Mouse (Mus musculus): ENCODE data around the gene Krt83. TPM values are rescaled to one million over a fixed set of nuclear protein-coding genes. Genes with fewer than 3 reads are reported as not detected.

Krt83 gene
- polyA plus RNA-seq (2011; ENCODE audit: insufficient read depth, insufficient read length, low read depth, missing spikeins) = not detected in 2 replicates

DNA sequence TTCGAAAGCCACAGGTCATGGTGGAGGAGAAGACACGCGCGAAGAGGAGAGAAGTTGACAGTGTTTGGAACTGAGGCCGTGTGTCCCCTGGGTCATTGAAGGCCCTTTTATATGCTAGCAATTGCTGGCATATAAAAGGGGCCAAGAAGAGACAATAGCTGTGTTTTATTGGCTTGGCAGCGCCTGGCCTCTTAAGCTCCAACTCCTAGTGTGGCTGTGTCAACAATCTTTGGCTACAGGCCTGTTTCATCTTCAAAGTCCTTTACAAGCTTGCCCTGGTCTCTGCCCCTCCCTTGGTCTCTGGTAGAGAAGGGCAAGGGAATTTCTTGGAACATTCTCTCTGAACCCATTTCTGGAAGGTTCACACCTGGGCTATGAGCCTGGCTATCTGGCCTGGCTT lies at the start of gene Krt83:
Krt83 (minus strand) TSS at position 82 of the 400 bp plus-strand sequence.
- H3K27ac ChIP-seq (ENCODE audit: insufficient read depth, low read length) = no peak within 1 kb of the TSS
- TF ChIP-seq EP300 (IDR thresholded peaks at IDR 0.05; ENCODE audit: insufficient read depth, low read depth, low read length) = no peak
- no peak for TF ChIP-seq POLR2A (IDR thresholded peaks at IDR 0.05; ENCODE audit: insufficient read depth, low read length)
- TF ChIP-seq CTCF (IDR thresholded peaks at IDR 0.05; ENCODE audit: low read depth, low read length) = no peak
- no peaks in the 10 kb centered on the region for H3K36me3 ChIP-seq (ENCODE audit: control insufficient read depth, insufficient read depth, low read length, poor library complexity, severe bottlenecking)
- no peak within 1 kb of the TSS for H3K9ac ChIP-seq (ENCODE audit: low read depth, poor library complexity, severe bottlenecking)
- H3K27me3 ChIP-seq (ENCODE audit: control insufficient read depth, insufficient read depth, low read length, poor library complexity, severe bottlenecking) = no peaks in the 10 kb centered on the region
- no peak within 1 kb of the TSS for H3K4me3 ChIP-seq (ENCODE audit: low read depth, low read length)
- no peaks in the 10 kb centered on the region for H3K4me1 ChIP-seq (ENCODE audit: control insufficient read depth, insufficient read depth, low read length)
- no peaks in the 10 kb centered on the region for H3K9me3 ChIP-seq (replicated peaks; ENCODE audit: control insufficient read depth, insufficient read depth, low read length, poor library complexity, severe bottlenecking)

DNA sequence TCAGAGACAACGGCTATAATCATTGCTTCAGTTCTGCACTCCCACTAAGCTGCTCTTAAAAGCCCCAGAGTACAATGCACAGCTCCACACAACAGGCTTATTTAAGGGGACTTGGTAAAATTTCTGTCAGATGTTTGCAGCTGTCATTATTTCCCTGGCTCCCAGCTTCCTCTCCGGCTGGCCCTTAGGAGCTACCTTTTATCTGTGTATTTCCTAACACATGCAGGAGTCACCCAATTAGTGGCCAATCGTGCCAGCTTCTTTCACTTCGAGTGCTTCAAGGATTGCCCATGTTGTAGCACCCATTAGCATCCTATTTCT lies 47.2 kb upstream of the Krt83 start:
- H3K9ac ChIP-seq (ENCODE audit: low read depth, poor library complexity, severe bottlenecking) = no peak overlapping the region
- H3K27me3 ChIP-seq (ENCODE audit: control insufficient read depth, insufficient read depth, low read length, poor library complexity, severe bottlenecking) = no peaks in the 10 kb centered on the region
- no peak for TF ChIP-seq POLR2A (IDR thresholded peaks at IDR 0.05; ENCODE audit: insufficient read depth, low read length)
- no peak for TF ChIP-seq EP300 (IDR thresholded peaks at IDR 0.05; ENCODE audit: insufficient read depth, low read depth, low read length)
- no peak for TF ChIP-seq CTCF (IDR thresholded peaks at IDR 0.05; ENCODE audit: low read depth, low read length)
- H3K36me3 ChIP-seq (ENCODE audit: control insufficient read depth, insufficient read depth, low read length, poor library complexity, severe bottlenecking) = no peaks in the 10 kb centered on the region
- H3K27ac ChIP-seq (ENCODE audit: insufficient read depth, low read length) = no peak overlapping the region
- no peak overlapping the region for H3K4me3 ChIP-seq (ENCODE audit: low read depth, low read length)
- no peaks in the 10 kb centered on the region for H3K4me1 ChIP-seq (ENCODE audit: control insufficient read depth, insufficient read depth, low read length)
- H3K9me3 ChIP-seq (replicated peaks; ENCODE audit: control insufficient read depth, insufficient read depth, low read length, poor library complexity, severe bottlenecking) = no peaks in the 10 kb centered on the region

DNA sequence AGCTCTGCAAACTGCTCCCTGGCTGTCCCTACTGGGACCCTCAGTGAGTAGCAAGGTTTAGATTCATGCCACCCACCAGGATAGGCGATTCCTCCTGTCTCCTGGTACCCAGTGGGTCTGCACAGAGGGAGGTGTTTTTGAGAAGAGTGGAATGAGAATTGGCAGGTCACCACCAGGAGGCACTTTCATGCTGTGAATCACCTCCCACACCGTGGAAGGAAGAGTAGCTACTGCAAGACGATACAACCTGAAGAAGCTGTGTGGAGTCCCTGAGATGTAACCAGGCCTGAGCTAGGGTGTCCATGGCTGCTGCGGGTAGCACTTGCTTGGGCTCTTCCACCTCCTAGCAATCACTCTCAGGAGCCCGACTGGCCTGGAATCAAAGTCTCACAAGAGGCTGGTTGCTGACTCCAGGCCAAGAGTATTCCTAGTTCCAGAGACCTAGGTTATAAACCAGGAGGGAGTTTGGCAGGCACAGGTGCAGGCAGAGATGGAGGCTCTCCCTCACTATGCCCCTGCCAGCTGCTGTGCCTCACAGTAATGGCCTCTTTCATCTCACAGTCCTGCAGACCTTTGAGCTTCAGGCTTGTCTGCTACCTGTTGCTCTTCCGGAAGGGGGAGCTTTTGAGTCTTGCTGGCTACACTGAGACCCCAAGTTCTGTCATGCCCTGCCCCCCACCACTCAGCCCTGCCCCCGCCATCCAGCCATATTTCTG lies 46.7 kb upstream of the Krt83 start:
- H3K9me3 ChIP-seq (replicated peaks; ENCODE audit: control insufficient read depth, insufficient read depth, low read length, poor library complexity, severe bottlenecking) = no peaks in the 10 kb centered on the region
- no peak overlapping the region for H3K4me3 ChIP-seq (ENCODE audit: low read depth, low read length)
- no peaks in the 10 kb centered on the region for H3K36me3 ChIP-seq (ENCODE audit: control insufficient read depth, insufficient read depth, low read length, poor library complexity, severe bottlenecking)
- no peak for TF ChIP-seq POLR2A (IDR thresholded peaks at IDR 0.05; ENCODE audit: insufficient read depth, low read length)
- H3K9ac ChIP-seq (ENCODE audit: low read depth, poor library complexity, severe bottlenecking) = no peak overlapping the region
- no peak overlapping the region for H3K27ac ChIP-seq (ENCODE audit: insufficient read depth, low read length)
- no peaks in the 10 kb centered on the region for H3K4me1 ChIP-seq (ENCODE audit: control insufficient read depth, insufficient read depth, low read length)
- H3K27me3 ChIP-seq (ENCODE audit: control insufficient read depth, insufficient read depth, low read length, poor library complexity, severe bottlenecking) = no peaks in the 10 kb centered on the region

DNA sequence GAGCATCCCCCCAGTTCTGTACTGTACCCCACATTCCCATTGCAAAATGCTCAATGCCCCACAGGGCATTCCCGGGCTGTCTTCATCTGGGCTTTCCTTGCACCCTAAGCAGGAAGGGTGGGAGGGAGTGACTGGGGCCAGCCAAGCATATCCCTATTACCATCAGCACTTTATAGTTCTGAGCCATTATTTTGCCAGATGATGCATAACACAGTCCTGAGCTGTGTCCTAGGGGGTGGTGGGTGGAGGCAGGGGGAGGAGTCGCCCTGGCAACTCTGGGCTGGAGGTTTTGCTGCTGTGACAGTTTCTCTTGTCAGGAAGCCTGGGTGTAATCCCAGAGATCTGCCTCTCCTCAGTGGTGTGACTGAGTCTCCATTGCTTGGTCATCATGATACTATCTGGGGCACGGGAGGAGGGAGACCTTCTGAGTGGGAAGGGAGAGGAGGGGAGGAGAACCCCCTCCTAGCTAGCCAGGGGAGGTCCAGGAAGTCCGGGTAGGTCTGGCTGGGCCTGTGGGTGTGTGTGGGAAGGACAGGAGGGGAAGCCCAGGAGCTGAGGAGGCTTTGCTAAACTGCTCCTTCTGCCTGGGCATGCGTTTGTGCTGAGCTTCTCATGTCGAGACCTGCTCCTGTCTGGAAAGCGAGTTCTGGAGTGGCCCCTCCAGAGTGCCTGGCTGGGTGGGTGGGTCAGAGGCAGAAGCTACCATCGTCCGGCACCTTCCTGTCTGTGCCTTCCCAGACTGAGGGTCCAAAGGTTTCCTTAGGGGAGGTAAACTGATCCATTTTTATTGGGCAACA lies 44.9 kb upstream of the Krt83 start:
- Histone ChIP-seq H3K27ac (ENCODE audit: insufficient read depth, low read length) (no peak overlapping the region), H3K36me3 (ENCODE audit: control insufficient read depth, insufficient read depth, low read length, poor library complexity, severe bottlenecking) (no peaks in the 10 kb centered on the region), H3K9me3 (replicated peaks; ENCODE audit: control insufficient read depth, insufficient read depth, low read length, poor library complexity, severe bottlenecking) (no peaks in the 10 kb centered on the region), H3K27me3 (ENCODE audit: control insufficient read depth, insufficient read depth, low read length, poor library complexity, severe bottlenecking) (no peaks in the 10 kb centered on the region), H3K4me1 (ENCODE audit: control insufficient read depth, insufficient read depth, low read length) (no peaks in the 10 kb centered on the region), H3K9ac (ENCODE audit: low read depth, poor library complexity, severe bottlenecking) (no peak overlapping the region), H3K4me3 (ENCODE audit: low read depth, low read length) (no peak overlapping the region)
- TF ChIP-seq POLR2A (IDR thresholded peaks at IDR 0.05; ENCODE audit: insufficient read depth, low read length) (no peak), CTCF (IDR thresholded peaks at IDR 0.05; ENCODE audit: low read depth, low read length) (no peak), EP300 (IDR thresholded peaks at IDR 0.05; ENCODE audit: insufficient read depth, low read depth, low read length) (no peak)

DNA sequence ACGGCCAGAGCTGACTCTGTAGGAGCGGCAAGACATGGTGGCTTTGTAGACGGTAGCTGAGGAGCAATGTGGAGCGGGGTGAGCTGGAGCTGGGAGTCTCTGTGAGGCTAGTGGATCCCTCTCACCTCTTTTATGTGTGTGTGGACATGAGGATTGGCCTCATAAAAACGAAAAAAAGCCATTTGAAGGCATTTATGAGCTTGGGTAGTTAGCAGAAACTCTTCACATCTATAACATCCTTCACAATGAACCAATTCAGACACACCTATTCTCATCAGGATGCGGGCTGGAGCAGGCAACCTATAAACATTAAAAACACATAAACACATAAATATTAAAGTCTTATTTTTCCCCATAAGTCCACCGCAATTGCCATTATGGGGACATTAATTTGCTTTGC lies 41.4 kb upstream of the Krt83 start, which contains the start of gene Krt84:
Krt84 (minus strand) TSS at position 101 of the 400 bp plus-strand sequence.
- no peaks in the 10 kb centered on the region for H3K36me3 ChIP-seq (ENCODE audit: control insufficient read depth, insufficient read depth, low read length, poor library complexity, severe bottlenecking)
- no peak within 1 kb of the TSS for H3K9ac ChIP-seq (ENCODE audit: low read depth, poor library complexity, severe bottlenecking)
- H3K4me3 ChIP-seq (ENCODE audit: low read depth, low read length) = no peak within 1 kb of the TSS
- no peaks in the 10 kb centered on the region for H3K9me3 ChIP-seq (replicated peaks; ENCODE audit: control insufficient read depth, insufficient read depth, low read length, poor library complexity, severe bottlenecking)
- TF ChIP-seq EP300 (IDR thresholded peaks at IDR 0.05; ENCODE audit: insufficient read depth, low read depth, low read length) (no peak), POLR2A (IDR thresholded peaks at IDR 0.05; ENCODE audit: insufficient read depth, low read length) (no peak), CTCF (IDR thresholded peaks at IDR 0.05; ENCODE audit: low read depth, low read length) (no peak)
- no peak within 1 kb of the TSS for H3K27ac ChIP-seq (ENCODE audit: insufficient read depth, low read length)
- H3K4me1 ChIP-seq (ENCODE audit: control insufficient read depth, insufficient read depth, low read length) = no peaks in the 10 kb centered on the region
- no peaks in the 10 kb centered on the region for H3K27me3 ChIP-seq (ENCODE audit: control insufficient read depth, insufficient read depth, low read length, poor library complexity, severe bottlenecking)
